Mouse (Mus musculus) left cerebral cortex, adult 9 months (tissue): ENCODE measurements around the gene Hyal6.

ENCODE experiments used
- DNase-seq, 2 experiments: peaks; one replicate each; pipeline ENCODE4 v3.0.0; 2022; ENCODE audit warnings: low spot score in 2 of 2

Gene Hyal6

GRCm38 (mm10) chr6:24732945-24733344 is at the start of gene Hyal6:
Gene Hyal6 (plus strand): TSS chr6:24733245.
- DNase-seq, result no peak

- no peak for DNase-seq
Observed at GRCm38 (mm10) chr6:24687871-24688270, 45.2 kb upstream of the Hyal6 start.

GRCm38 (mm10) chr6:24694455-24695410 is 38.3 kb upstream of the Hyal6 start:
- no peak for DNase-seq

GRCm38 (mm10) chr6:24696117-24696516 is 36.9 kb upstream of the Hyal6 start:
- no peak for DNase-seq

- no peak for DNase-seq
Observed at GRCm38 (mm10) chr6:24697216-24697615, 35.8 kb upstream of the Hyal6 start.

- DNase-seq, result no peak
Observed at GRCm38 (mm10) chr6:24707090-24707489, 26.0 kb upstream of the Hyal6 start.

- DNase-seq, result no peak
Observed at GRCm38 (mm10) chr6:24707499-24707898, 25.5 kb upstream of the Hyal6 start.

GRCm38 (mm10) chr6:24721317-24722099 is 11.5 kb upstream of the Hyal6 start:
- DNase-seq, result peak in 1 of 2 experiments; percentile 31

GRCm38 (mm10) chr6:24728130-24728529 is 4.9 kb upstream of the Hyal6 start:
- no peak for DNase-seq

- no peak for DNase-seq
Observed at GRCm38 (mm10) chr6:24734565-24734964, 1.5 kb downstream of the Hyal6 start.

- DNase-seq, result no peak
Observed at GRCm38 (mm10) chr6:24748029-24748428, 15.0 kb downstream of the Hyal6 start, which contains the start of gene Hyal4. Gene Hyal4 (plus strand): TSS chr6:24748329.

- no peak for DNase-seq
Observed at GRCm38 (mm10) chr6:24759281-24759680, 26.2 kb downstream of the Hyal6 start.

GRCm38 (mm10) chr6:24766261-24766660 is 33.2 kb downstream of the Hyal6 start:
- DNase-seq, result no peak

- DNase-seq, result no peak
Observed at GRCm38 (mm10) chr6:24779182-24779581, 46.1 kb downstream of the Hyal6 start.

- DNase-seq, result no peak
Observed at GRCm38 (mm10) chr6:24790888-24791287, 57.8 kb downstream of the Hyal6 start, which contains the start of gene Spam1. Gene Spam1 (plus strand): TSS chr6:24791188.
